Mouse (Mus musculus): ENCODE results near the gene Smim27. TPM values are rescaled to one million over a fixed set of nuclear protein-coding genes. Genes with fewer than 3 reads are reported as not detected.

Gene Smim27
- polyA plus RNA-seq, 1 experiment from 2014 or later, result 13.7 TPM

DNA sequence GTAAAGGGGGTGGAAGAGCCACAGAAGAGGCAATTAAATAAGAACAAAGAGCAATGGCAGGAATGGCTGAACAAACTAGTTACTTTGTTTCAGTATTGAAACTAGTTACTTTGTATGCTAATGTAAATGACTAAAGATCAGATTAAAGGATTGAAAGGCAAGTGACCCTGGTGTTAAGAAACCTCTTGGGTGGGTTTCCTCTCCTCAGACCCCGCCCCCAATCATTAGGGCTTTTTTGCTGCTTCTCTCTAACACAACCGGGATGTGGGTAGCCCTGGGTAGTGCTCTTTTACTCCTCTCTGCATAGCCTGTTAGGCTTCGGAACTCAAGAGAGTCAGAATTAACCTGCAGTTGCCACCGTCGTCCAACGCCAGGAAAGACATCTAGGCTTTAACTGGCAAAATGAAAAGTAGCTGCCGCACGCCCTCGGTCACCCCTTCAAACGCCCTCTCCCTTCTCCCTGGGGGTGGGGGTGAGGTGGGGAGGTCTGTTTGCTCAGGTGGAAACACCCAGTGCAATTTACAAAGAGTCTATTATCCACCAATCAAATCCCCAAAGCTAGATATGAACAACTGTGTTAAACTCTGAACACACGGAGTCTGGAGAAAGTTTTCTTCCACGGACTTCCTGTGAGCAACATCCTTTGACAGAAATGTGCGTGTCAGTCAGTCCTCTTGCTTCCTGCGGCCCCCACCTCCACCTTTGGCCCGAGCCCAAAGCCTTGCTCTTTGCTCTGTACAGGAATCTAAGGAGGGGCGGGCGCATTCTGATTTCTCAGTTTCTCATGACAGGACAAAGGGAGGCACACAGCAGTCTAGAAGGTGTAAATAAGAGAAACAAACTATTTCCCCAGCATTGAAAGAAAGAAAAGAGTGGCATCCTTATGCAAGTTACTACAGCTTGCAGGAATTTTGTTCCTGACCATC is 30.6 kb upstream of the Smim27 start:
- H3K36me3 ChIP-seq, result no peaks in the 10 kb centered on the region
- no peaks in the 10 kb centered on the region for H3K9me3 ChIP-seq
- peaks cover 17% of the 10 kb centered on the region for H3K4me1 ChIP-seq (replicated peaks)
- no peak overlapping the region for H3K27ac ChIP-seq (replicated peaks)
- H3K27me3 ChIP-seq, result no peaks in the 10 kb centered on the region
- 2% methylated on average over 17 of the region's 17 CpGs for WGBS
- H3K4me3 ChIP-seq, result peak overlapping the region; percentile 43
- H3K9ac ChIP-seq, result peak overlapping the region; percentile 41; the same call in 1 of the 2 replicates
- 0 out of 2 replicates have a peak, but pooled peaks have one; percentile 27 for ATAC-seq (ENCODE audit: low FRiP score, low read depth)
- peak overlapping the region; percentile 71 for H3K4me2 ChIP-seq

DNA sequence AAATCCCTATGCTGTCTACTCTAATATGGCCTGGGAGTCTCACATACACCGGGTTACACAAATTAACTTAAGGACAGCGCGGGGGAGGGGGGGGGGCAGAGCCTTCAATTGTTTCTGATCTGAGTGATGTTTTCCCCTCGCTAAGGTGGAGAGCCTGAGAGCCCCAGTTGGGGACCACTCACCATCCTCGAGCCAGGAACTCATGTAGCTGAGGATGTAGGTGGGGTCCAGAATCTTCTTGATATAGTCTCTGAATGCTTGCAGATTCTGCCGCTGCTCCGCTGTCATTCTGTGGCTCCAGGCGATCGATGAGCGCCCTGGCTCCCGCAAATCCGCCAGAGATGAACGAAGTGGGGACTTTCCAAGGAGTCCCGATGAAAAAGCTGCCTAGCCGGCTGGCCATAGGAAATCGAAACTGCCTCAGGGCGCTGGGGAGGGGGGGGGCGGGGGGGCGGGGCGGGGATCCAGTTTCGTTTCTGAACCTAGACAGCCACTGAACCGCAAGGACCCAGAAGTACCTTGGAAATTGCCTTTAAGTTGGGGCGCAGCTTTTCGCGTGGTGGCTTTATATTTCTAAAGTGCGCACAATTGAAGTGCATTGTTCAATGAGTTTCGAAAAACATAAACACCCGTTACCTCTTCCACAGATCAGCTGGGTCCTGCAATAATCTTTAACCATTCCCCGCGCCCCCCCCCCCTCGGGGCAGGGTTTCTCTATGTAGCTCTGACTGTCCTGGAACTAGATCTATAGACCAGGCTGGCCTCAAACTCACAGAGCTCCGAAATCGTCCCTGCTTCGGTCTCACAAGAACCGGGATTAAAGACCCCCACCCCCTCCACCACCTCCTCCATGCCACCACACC is 29.7 kb upstream of the Smim27 start, which contains the start of gene Ddx58:
Gene Ddx58 (minus strand): TSS at position 420 of the 863 bp plus-strand sequence.
- Histone ChIP-seq H3K27ac (replicated peaks) (no peak within 1 kb of the TSS), H3K9me3 (no peaks in the 10 kb centered on the region), H3K36me3 (no peaks in the 10 kb centered on the region), H3K4me3 (peak within 1 kb of the TSS; percentile 43), H3K4me2 (peak within 1 kb of the TSS; percentile 71), H3K4me1 (replicated peaks) (peaks cover 17% of the 10 kb centered on the region), H3K27me3 (no peaks in the 10 kb centered on the region), H3K9ac (peak within 1 kb of the TSS; percentile 41)
- ATAC-seq (ENCODE audit: low FRiP score, low read depth), result peak; percentile 54; the same call in 1 of the 2 replicates
- 5% methylated on average over 33 of the region's 35 CpGs for WGBS

DNA sequence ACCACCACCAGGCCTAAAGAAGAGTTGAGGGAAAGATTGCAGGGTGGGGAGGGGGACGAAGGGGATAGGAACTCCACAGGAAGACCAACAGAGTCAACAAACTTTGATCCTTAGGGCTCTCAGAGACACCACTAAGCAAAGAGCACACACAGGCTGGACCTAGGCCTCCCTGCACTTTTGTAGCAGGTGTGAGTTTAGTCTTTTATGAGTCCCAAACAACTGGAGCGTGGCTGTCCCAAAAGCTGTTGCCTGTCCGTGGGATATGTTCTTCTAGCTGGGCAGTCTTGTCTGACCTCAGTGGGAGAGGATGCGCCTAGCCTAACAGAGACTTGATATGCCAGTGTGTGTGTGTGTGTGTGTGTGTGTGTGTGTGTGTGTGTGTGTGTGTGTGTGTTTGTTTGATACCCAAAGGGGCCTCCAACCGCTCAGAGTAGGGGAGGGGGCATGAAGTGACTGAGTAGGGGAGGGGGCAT is 29.1 kb upstream of the Smim27 start:
- Histone ChIP-seq H3K4me1 (replicated peaks) (peaks cover 17% of the 10 kb centered on the region), H3K36me3 (no peaks in the 10 kb centered on the region), H3K9ac (no peak overlapping the region), H3K4me3 (peak overlapping the region; percentile 43), H3K9me3 (no peaks in the 10 kb centered on the region), H3K4me2 (peak overlapping the region; percentile 71), H3K27me3 (no peaks in the 10 kb centered on the region), H3K27ac (replicated peaks) (no peak overlapping the region)
- no peak; the same call in 1 of the 2 replicates for ATAC-seq (ENCODE audit: low FRiP score, low read depth)
- WGBS, result 50% methylated on average over 5 of the region's 5 CpGs

DNA sequence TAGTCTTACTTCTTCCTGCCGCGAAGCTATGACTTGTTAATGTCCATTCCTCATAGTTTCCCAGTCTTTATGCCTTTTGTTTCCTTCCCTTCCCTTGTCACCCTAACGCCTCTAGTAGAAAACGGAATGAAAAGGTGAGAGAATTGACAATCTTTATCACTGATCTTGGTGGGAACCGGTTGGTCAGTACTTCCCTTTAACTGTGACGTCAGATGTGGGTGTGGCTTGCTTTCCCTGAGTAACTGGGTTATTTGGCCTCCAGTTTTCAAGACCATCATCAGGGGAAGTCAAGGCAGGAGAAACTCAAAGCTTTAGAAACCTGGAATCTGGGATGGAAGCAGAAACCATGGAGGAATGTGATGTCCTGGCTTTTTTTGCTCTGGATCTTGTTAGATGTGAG is 27.5 kb upstream of the Smim27 start:
- H3K36me3 ChIP-seq, result no peaks in the 10 kb centered on the region
- 59% methylated on average over 6 of the region's 6 CpGs for WGBS
- no peak overlapping the region for H3K9ac ChIP-seq
- H3K4me1 ChIP-seq (replicated peaks), result peaks cover 17% of the 10 kb centered on the region
- H3K4me2 ChIP-seq, result no peak overlapping the region
- no peak for ATAC-seq (ENCODE audit: low FRiP score, low read depth)
- H3K4me3 ChIP-seq, result no peak overlapping the region
- no peaks in the 10 kb centered on the region for H3K9me3 ChIP-seq
- H3K27ac ChIP-seq (replicated peaks), result no peak overlapping the region
- H3K27me3 ChIP-seq, result no peaks in the 10 kb centered on the region

DNA sequence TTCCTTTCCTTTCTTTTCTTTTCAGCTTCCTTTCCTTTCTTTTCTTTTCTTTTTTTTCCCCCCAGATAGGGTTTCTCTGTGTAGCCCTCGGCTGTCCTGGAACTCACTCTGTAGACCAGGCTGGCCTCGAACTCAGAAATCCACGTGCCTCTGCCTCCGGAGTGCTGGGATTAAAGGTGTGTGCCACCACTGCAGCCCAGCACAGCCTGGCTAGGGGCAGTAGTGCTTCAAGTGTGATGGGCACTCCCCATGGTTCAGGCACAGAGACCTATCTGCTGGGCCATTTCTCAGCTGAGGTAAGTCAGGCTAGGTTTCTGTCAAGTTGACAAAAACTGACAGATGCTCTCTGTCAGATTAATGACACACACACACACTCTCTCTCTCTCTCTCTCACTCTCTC is 26.4 kb upstream of the Smim27 start:
- Histone ChIP-seq H3K9ac (no peak overlapping the region), H3K4me1 (replicated peaks) (peaks cover 17% of the 10 kb centered on the region), H3K27ac (replicated peaks) (no peak overlapping the region), H3K9me3 (no peaks in the 10 kb centered on the region), H3K4me2 (no peak overlapping the region), H3K36me3 (no peaks in the 10 kb centered on the region), H3K27me3 (no peaks in the 10 kb centered on the region), H3K4me3 (no peak overlapping the region)
- WGBS, result 84% methylated on average over 4 of the region's 4 CpGs
- no peak for ATAC-seq (ENCODE audit: low FRiP score, low read depth)

DNA sequence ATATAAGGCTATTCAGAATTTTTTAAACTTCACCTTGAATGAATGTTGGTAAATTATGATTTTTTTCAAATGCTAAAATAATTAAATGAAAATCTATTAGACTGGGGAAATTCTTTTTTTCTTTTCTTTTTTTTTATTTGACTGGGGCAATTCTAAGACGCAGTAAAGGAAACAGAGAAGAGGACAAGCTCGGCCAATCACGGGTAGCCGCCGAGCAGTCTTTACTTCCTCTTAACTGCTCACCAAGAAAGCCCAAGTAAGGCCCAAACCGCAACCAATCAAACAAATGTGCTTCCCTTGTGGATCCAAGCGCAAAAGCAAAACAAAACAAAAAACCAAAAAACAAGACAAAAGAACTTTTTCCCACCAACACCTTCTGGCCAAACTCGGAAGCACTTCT is 25.3 kb upstream of the Smim27 start:
- H3K36me3 ChIP-seq, result no peaks in the 10 kb centered on the region
- no peak for ATAC-seq (ENCODE audit: low FRiP score, low read depth)
- no peak overlapping the region for H3K27ac ChIP-seq (replicated peaks)
- no peaks in the 10 kb centered on the region for H3K27me3 ChIP-seq
- no peaks in the 10 kb centered on the region for H3K9me3 ChIP-seq
- 88% methylated on average over 8 of the region's 8 CpGs for WGBS
- no peak overlapping the region for H3K9ac ChIP-seq
- H3K4me2 ChIP-seq, result no peak overlapping the region
- no peak overlapping the region for H3K4me3 ChIP-seq
- peaks cover 10% of the 10 kb centered on the region for H3K4me1 ChIP-seq (replicated peaks)

DNA sequence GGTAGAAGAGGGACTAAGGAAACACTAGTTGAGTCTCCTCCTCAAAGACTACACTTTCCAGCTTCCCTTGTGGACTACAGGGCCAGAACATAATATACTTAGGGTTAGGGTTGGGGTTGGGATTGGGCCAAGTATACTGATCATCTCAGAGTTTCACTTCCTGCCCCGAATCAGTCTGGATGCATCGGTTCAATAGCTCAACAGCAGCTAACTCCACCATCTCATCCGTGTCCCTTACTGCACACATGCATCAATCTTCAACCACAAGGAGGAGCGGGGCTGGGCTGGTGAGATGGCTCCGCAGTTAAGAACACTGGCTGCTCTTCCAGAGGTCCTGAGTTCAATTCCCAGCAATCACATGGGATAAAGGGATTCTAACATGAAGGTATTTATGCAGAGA is 18.4 kb upstream of the Smim27 start:
- Histone ChIP-seq H3K4me3 (no peak overlapping the region), H3K27me3 (no peaks in the 10 kb centered on the region), H3K36me3 (no peaks in the 10 kb centered on the region), H3K4me1 (replicated peaks) (no peaks in the 10 kb centered on the region), H3K9ac (no peak overlapping the region), H3K4me2 (no peak overlapping the region), H3K9me3 (no peaks in the 10 kb centered on the region), H3K27ac (replicated peaks) (no peak overlapping the region)
- ATAC-seq (ENCODE audit: low FRiP score, low read depth), result no peak
- 92% methylated on average over 5 of the region's 5 CpGs for WGBS

DNA sequence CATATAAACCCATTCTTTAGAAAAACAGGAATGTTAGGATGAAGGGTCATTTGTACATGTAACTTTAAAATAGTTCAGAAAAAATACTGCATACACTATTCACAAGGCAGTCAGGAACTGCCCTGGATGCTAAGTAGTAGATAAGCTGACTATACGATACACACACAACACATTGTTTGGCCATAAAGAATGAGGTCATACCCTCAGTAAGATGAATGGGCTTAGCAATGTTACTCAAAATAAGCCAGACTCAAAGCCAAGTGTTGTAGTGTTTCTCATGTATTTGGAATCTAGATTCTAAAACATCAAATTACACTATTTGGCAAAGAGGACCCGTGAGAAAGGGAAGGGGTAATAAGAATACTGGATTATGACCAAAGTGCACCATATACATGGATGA is 15.6 kb upstream of the Smim27 start:
- Histone ChIP-seq H3K36me3 (peaks cover 6% of the 10 kb centered on the region; the same call in 1 of the 2 replicates), H3K9ac (no peak overlapping the region), H3K9me3 (no peaks in the 10 kb centered on the region), H3K4me2 (no peak overlapping the region), H3K27ac (replicated peaks) (no peak overlapping the region), H3K27me3 (no peaks in the 10 kb centered on the region), H3K4me3 (no peak overlapping the region), H3K4me1 (replicated peaks) (no peaks in the 10 kb centered on the region)
- WGBS, result 84% methylated on average over 2 of the region's 2 CpGs
- ATAC-seq (ENCODE audit: low FRiP score, low read depth), result no peak

DNA sequence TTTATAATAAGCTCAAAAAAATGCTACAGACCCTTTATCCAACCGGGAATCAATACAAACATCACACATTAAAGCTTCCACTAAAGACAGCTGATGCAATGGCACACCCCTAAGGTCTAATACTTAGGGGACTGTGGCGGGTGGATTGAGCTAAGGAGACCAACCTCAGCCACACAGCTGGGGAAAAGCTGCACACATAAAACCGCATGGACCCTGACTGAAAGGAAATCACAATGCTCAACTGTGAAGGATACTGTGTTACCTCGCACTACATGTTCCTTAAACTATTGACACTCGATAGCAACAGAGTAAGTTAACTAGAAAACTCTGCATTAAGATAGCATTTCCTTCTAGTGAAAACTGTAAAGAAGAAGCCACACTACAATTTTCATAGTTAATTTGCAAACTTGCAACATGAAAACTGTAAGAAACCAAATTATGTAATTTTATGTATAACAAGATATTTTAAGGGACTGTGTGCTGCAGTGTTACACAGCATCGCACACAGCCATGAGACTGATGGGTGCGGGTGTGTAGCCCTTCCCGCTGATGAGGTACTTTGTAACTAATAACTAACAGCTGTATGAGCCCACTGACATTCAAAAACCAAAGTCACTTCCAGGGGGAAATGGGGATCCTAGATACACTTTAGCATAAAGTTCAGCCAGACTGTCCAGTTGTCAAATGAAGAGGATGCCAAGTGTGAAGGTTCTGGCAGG is 14.8 kb upstream of the Smim27 start:
- Histone ChIP-seq H3K4me1 (replicated peaks) (no peaks in the 10 kb centered on the region), H3K36me3 (peaks cover 13% of the 10 kb centered on the region), H3K27me3 (no peaks in the 10 kb centered on the region), H3K4me2 (no peak overlapping the region), H3K4me3 (no peak overlapping the region), H3K9me3 (no peaks in the 10 kb centered on the region), H3K27ac (replicated peaks) (no peak overlapping the region), H3K9ac (no peak overlapping the region)
- 86% methylated on average over 8 of the region's 8 CpGs for WGBS
- no peak for ATAC-seq (ENCODE audit: low FRiP score, low read depth)

DNA sequence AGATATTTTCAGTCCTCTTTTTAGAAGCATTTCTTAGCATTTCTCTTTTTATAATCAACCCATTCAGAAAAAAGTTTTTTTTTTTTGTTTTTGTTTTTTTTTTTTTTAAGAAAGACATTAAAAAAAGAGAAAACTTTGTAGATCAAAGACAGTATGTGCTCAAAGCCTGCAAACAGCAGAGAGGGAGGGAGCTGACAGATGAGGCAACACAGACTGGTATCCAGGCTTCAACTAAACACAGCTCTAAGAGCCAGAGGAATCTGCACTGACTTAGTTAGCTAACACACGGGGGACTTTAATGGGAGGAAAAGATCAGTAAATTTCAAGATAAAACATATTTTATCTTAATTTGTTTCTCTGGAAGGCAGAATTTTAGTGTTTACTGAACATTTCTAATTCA is 5.1 kb upstream of the Smim27 start:
- peaks cover 18% of the 10 kb centered on the region for H3K4me1 ChIP-seq (replicated peaks)
- H3K9ac ChIP-seq, result no peak overlapping the region
- H3K4me3 ChIP-seq, result no peak overlapping the region
- H3K9me3 ChIP-seq, result no peaks in the 10 kb centered on the region
- no peak overlapping the region for H3K27ac ChIP-seq (replicated peaks)
- ATAC-seq (ENCODE audit: low FRiP score, low read depth), result no peak
- H3K27me3 ChIP-seq, result no peaks in the 10 kb centered on the region
- H3K36me3 ChIP-seq, result peaks cover 36% of the 10 kb centered on the region
- H3K4me2 ChIP-seq, result no peak overlapping the region
- 97% methylated on average over 1 of the region's 1 CpGs for WGBS

DNA sequence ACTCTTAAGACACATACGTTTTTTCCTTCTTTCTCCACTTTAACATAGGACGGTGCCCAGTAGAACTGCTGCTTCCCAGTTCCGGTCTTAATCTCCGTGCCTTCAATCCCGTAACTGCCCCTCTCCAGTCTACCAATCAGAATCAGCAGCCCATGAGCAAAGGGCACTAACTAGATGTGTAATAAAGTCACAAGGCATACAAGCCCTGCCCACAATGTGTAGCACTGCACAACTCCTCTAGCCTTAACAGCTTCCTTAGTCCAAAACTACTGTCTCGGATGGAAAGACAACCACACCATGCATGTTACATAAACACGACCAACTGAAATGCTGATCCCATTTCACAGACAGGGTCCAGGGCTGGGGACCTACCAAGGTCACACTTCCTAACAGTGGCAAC is 1.7 kb upstream of the Smim27 start:
- peaks cover 24% of the 10 kb centered on the region for H3K4me1 ChIP-seq (replicated peaks)
- no peaks in the 10 kb centered on the region for H3K9me3 ChIP-seq
- H3K36me3 ChIP-seq, result peaks cover 10% of the 10 kb centered on the region
- peak overlapping the region; percentile 83 for H3K4me2 ChIP-seq
- WGBS, result 64% methylated on average over 7 of the region's 7 CpGs
- peak; percentile 1; the same call in 1 of the 2 replicates for ATAC-seq (ENCODE audit: low FRiP score, low read depth)
- peak overlapping the region; percentile 79 for H3K4me3 ChIP-seq
- peak overlapping the region; percentile 69 for H3K9ac ChIP-seq
- H3K27ac ChIP-seq (replicated peaks), result peak overlapping the region; percentile 96
- no peaks in the 10 kb centered on the region for H3K27me3 ChIP-seq
